Mouse (Mus musculus): ENCODE results near the gene Cyp4x1.

Gene Cyp4x1

GRCm38 (mm10) chr4:115056921-115057673, 77.0 kb downstream of the Cyp4x1 start:
- DNase-seq (ENCODE audit: low spot score), result no peak

DNA sequence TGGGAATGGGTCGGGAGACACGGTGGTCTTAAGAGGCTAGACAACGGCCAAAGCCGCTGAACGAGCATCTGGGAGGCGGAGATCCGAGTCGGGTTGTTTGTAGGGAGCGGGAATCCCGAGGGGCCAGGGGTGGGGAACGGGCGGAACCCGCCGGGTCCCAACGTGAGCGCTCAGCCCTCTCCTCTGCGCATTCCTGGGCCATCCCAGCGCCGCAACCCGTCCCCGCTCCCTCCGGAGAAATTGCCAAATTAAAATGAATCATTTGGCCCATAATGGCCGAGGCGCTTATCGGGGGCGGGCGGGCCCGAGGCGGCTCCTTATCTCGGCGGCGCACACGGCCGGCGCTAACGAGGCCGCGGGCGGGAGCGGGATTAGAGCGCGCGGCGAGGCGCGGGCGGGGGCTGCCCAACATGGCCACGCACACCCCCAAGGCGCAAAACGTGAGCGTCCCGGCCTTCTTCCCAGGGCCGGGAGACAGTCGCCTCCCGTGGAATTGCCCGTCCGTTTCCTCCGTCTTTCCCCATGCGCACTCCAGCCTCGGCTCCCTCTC, 77.6 kb downstream of the Cyp4x1 start, which contains the start of gene Tal1:
Gene Tal1, plus strand, starts transcription at position 56 of the 550 bp plus-strand sequence.
- DNase-seq (ENCODE audit: low spot score), result no peak

All from layer of hippocampus, adult 9-10 months (tissue).